Mouse (Mus musculus): Measurements from ENCODE around the gene Ribc1. TPM values are rescaled to one million over a fixed set of nuclear protein-coding genes. Genes with fewer than 3 reads are reported as not detected.

The Ribc1 gene
- polyA plus RNA-seq (2015; fragmentation: Nextera tagmentation; extraction: Ambion mirVana) = 3.1 and 3.6 TPM in 2 replicates

GRCm38 (mm10) chrX:152016151-152017145 lies at the start of gene Ribc1, which contains the start of gene Smc1a:
TSS of gene Ribc1 (minus strand) at chrX:152016295.
TSS of gene Smc1a (plus strand) at chrX:152016428.

GRCm38 (mm10) chrX:152001737-152002710 lies 14.1 kb downstream of the Ribc1 start, which contains the start of gene Hsd17b10:
TSS of gene Hsd17b10 (plus strand) at chrX:152001845.

Other genes with a start within 250 kb of the Ribc1 start
- gene Huwe1, start 215.5 kb downstream of the Ribc1 start, polyA plus RNA-seq (2015; fragmentation: Nextera tagmentation; extraction: Ambion mirVana) = 14.7 and 16.8 TPM in 2 replicates
- 72.2 and 79.0 TPM in 2 replicates for gene Hsd17b10, start 14.4 kb downstream of the Ribc1 start, polyA plus RNA-seq (2015; fragmentation: Nextera tagmentation; extraction: Ambion mirVana)
- gene Smc1a, start 133 bp upstream of the Ribc1 start, polyA plus RNA-seq (2015; fragmentation: Nextera tagmentation; extraction: Ambion mirVana) = 71.4 and 76.8 TPM in 2 replicates
- gene Iqsec2, start 128.0 kb upstream of the Ribc1 start, polyA plus RNA-seq (2015; fragmentation: Nextera tagmentation; extraction: Ambion mirVana) = 1.5 and 1.9 TPM in 2 replicates
- 15.4 and 17.0 TPM in 2 replicates for gene Kdm5c, start 216.7 kb upstream of the Ribc1 start, polyA plus RNA-seq (2015; fragmentation: Nextera tagmentation; extraction: Ambion mirVana)